Mouse (Mus musculus): Measurements from ENCODE around the gene Snai1. TPM values are rescaled to one million over a fixed set of nuclear protein-coding genes. Genes with fewer than 3 reads are reported as not detected.

The Snai1 gene
- polyA plus RNA-seq, 1 experiment from 2014 or later = 4.4 TPM

DNA sequence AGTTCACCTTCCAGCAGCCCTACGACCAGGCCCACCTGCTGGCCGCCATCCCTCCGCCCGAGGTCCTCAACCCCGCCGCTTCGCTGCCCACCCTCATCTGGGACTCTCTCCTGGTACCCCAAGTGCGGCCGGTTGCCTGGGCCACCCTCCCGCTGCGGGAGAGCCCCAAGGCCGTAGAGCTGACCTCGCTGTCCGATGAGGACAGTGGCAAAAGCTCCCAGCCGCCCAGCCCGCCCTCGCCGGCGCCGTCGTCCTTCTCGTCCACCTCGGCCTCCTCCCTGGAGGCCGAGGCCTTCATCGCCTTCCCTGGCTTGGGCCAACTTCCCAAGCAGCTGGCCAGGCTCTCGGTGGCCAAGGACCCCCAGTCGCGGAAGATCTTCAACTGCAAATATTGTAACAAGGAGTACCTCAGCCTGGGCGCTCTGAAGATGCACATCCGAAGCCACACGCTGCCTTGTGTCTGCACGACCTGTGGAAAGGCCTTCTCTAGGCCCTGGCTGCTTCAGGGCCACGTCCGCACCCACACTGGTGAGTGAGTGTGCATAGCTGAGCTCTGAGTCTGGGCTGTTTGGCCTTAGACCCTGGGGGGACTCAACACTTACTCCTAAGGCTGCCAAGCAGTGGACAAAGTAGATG lies 794 bp downstream of the Snai1 start:
- Histone ChIP-seq H3K36me3 (ENCODE audit: control insufficient read depth, insufficient read depth) (no peaks in the 10 kb centered on the region), H3K27ac (ENCODE audit: low read length) (no peak overlapping the region), H3K27me3 (replicated peaks; ENCODE audit: control insufficient read depth, insufficient read depth, low read length) (peaks cover 36% of the 10 kb centered on the region), H3K4me2 (ENCODE audit: low read length) (peak overlapping the region; percentile 92), H3K9ac (replicated peaks; ENCODE audit: low read depth, low read length) (0 out of 2 replicates have a peak overlapping the region, but pooled peaks have one; percentile 38), H3K4me3 (replicated peaks; ENCODE audit: low read length) (peak overlapping the region; percentile 50), H3K4me1 (replicated peaks; ENCODE audit: control insufficient read depth, insufficient read depth, low read length) (peaks cover 12% of the 10 kb centered on the region), H3K9me3 (ENCODE audit: control insufficient read depth, low read length) (no peaks in the 10 kb centered on the region)
- WGBS = 35% methylated on average over 33 of the region's 34 CpGs
- ATAC-seq = no peak

DNA sequence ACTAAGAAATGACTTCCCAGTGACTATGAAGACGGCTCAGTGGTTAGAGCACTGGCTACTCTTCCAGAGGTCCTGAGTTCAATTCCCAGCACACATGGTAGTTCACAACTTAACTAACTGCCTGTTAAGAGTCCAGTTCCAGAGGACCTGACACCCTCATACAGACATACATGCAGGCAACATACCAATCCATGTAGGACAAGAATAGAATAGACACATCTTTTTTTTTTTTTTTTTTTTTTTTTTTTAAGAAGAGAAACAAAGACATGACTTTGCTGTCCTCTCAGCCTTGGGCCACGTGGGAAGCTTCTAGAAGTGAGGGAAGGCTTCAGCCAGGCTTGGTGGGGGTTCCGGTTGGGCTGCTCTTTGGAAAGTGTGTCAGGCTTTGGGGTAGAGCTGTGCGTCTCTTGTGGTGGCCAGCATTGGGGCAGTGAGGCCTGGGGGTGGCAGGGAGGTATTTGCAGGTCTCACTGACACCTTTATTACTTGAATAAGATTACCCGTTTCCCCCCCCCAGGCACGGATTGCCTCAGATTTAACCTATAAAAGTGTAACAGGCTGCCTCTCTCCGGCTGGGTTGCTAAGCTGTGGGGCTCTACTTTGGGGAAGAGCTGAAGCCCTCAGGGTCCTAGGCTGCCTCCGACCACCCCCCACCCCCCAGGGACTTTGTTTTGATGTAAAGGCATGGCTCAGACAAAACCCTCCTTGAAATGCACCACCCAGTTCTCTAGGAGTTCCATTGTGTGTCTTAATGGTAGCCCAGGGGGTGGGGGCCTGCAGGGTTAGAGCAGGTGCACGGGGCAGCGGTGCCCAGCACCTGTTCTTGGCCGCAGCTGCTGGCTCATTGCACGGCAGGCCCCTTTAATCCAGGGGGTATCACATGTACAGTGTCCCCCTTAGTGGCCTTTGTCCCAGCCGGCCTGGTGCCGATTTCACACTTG lies 1.8 kb downstream of the Snai1 start:
- Histone ChIP-seq H3K4me3 (replicated peaks; ENCODE audit: low read length) (no peak overlapping the region; the same call in 1 of the 2 replicates), H3K36me3 (ENCODE audit: control insufficient read depth, insufficient read depth) (no peaks in the 10 kb centered on the region), H3K4me1 (replicated peaks; ENCODE audit: control insufficient read depth, insufficient read depth, low read length) (peaks cover 12% of the 10 kb centered on the region), H3K9ac (replicated peaks; ENCODE audit: low read depth, low read length) (no peak overlapping the region), H3K9me3 (ENCODE audit: control insufficient read depth, low read length) (no peaks in the 10 kb centered on the region), H3K27ac (ENCODE audit: low read length) (no peak overlapping the region), H3K4me2 (ENCODE audit: low read length) (no peak overlapping the region), H3K27me3 (replicated peaks; ENCODE audit: control insufficient read depth, insufficient read depth, low read length) (peaks cover 36% of the 10 kb centered on the region)
- ATAC-seq = no peak
- WGBS = 19% methylated on average over 14 of the region's 14 CpGs

DNA sequence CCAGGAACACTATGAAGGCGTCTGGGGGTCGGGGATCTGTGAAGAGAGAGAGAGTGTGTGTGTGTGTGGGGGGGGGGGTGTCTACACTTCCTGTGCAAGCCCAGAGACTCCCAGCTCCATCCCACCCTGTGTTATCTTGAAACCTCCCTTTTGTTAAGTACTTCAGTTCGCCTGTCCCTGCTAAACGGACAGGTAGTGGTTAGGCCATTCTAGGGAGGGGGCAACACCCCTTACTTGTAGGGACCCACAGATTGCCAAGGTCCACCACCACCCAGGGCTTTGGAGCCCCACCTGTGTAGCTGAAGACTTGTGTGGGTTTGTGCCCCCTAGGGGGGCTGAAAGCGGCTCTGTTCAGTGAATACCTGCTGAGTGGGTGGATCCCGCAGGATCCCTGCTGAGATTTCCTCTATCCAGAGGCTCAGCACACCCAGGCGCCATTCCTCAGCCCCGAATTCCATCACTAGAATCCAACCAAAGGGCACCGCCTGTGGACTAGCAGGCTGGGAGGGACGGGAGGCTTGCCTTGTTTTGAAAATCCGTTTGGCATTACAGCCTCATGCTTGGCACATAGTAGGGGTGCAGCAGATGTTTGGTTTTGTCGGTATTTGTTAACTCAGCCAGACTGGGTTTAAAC lies 2.6 kb downstream of the Snai1 start:
- H3K9me3 ChIP-seq (ENCODE audit: control insufficient read depth, low read length) = no peaks in the 10 kb centered on the region
- WGBS = 14% methylated on average over 12 of the region's 12 CpGs
- peaks cover 12% of the 10 kb centered on the region for H3K4me1 ChIP-seq (replicated peaks; ENCODE audit: control insufficient read depth, insufficient read depth, low read length)
- ATAC-seq = no peak
- H3K9ac ChIP-seq (replicated peaks; ENCODE audit: low read depth, low read length) = no peak overlapping the region
- peaks cover 36% of the 10 kb centered on the region for H3K27me3 ChIP-seq (replicated peaks; ENCODE audit: control insufficient read depth, insufficient read depth, low read length)
- no peak overlapping the region for H3K27ac ChIP-seq (ENCODE audit: low read length)
- H3K4me3 ChIP-seq (replicated peaks; ENCODE audit: low read length) = no peak overlapping the region
- no peaks in the 10 kb centered on the region for H3K36me3 ChIP-seq (ENCODE audit: control insufficient read depth, insufficient read depth)
- H3K4me2 ChIP-seq (ENCODE audit: low read length) = no peak overlapping the region

DNA sequence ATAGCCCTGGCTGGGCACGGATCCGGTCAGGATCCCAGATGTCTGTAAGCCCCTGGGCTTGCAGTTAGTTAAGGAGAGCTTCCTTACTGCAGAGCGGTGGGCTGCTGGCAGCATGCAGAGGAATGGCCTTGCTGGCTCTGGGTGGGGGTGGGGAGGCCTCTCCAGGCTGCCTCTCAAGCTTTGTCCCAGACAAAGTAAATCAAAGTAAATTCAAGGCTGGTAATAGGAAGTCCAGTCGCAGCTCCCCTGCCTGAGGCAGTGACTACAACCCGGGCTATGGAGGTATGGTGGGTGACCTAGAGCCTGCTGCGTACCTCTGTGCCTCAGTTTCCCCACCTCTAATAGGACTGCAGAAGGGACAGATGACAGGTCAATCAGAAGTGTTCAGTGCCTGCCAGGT lies 3.3 kb downstream of the Snai1 start:
- no peak overlapping the region for H3K27ac ChIP-seq (ENCODE audit: low read length)
- no peak overlapping the region for H3K9ac ChIP-seq (replicated peaks; ENCODE audit: low read depth, low read length)
- no peak overlapping the region for H3K4me2 ChIP-seq (ENCODE audit: low read length)
- H3K9me3 ChIP-seq (ENCODE audit: control insufficient read depth, low read length) = no peaks in the 10 kb centered on the region
- 16% methylated on average over 6 of the region's 6 CpGs for WGBS
- no peak for ATAC-seq
- no peak overlapping the region for H3K4me3 ChIP-seq (replicated peaks; ENCODE audit: low read length)
- no peaks in the 10 kb centered on the region for H3K36me3 ChIP-seq (ENCODE audit: control insufficient read depth, insufficient read depth)
- H3K4me1 ChIP-seq (replicated peaks; ENCODE audit: control insufficient read depth, insufficient read depth, low read length) = peaks cover 12% of the 10 kb centered on the region
- H3K27me3 ChIP-seq (replicated peaks; ENCODE audit: control insufficient read depth, insufficient read depth, low read length) = peaks cover 34% of the 10 kb centered on the region

DNA sequence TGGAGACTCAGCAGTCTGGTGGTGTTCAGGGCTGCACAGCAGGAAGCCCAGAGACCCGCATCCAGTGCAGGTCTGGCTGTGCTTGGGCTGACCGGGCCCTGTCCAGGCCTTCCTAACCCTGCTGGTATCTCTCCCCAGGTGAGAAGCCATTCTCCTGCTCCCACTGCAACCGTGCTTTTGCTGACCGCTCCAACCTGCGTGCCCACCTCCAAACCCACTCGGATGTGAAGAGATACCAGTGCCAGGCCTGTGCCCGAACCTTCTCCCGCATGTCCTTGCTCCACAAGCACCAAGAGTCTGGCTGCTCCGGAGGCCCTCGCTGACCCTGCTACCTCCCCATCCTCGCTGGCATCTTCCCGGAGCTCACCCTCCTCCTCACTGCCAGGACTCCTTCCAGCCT lies 3.8 kb downstream of the Snai1 start:
- H3K9ac ChIP-seq (replicated peaks; ENCODE audit: low read depth, low read length) = no peak overlapping the region

DNA sequence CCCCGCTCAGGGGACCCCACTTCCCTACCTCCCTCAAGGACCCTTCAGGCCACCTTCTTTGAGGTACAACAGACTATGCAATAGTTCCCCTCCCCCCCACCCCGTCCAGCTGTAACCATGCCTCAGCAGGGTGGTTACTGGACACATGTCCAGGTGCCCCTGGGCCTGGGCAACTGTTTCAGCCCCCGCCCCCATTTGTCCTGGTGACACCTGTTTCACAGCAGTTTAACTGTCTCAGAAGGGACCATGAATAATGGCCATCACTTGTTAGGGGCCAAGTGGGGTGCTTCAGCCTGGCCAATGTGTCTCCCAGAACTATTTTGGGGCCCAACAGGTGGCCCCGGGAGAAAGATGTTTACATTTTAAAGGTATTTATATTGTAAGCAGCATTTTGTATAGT lies 4.4 kb downstream of the Snai1 start:
- ATAC-seq = no peak
- H3K4me2 ChIP-seq (ENCODE audit: low read length) = no peak overlapping the region
- no peak overlapping the region for H3K9ac ChIP-seq (replicated peaks; ENCODE audit: low read depth, low read length)
- H3K4me1 ChIP-seq (replicated peaks; ENCODE audit: control insufficient read depth, insufficient read depth, low read length) = peaks cover 9% of the 10 kb centered on the region
- H3K36me3 ChIP-seq (ENCODE audit: control insufficient read depth, insufficient read depth) = no peaks in the 10 kb centered on the region
- 76% methylated on average over 4 of the region's 4 CpGs for WGBS
- H3K27me3 ChIP-seq (replicated peaks; ENCODE audit: control insufficient read depth, insufficient read depth, low read length) = peaks cover 24% of the 10 kb centered on the region
- no peaks in the 10 kb centered on the region for H3K9me3 ChIP-seq (ENCODE audit: control insufficient read depth, low read length)
- H3K4me3 ChIP-seq (replicated peaks; ENCODE audit: low read length) = no peak overlapping the region
- no peak overlapping the region for H3K27ac ChIP-seq (ENCODE audit: low read length)

More for the DNA sequence above, 3.8 kb downstream of the Snai1 start:
- Histone ChIP-seq H3K4me3 (replicated peaks; ENCODE audit: low read length) (no peak overlapping the region), H3K4me2 (ENCODE audit: low read length) (no peak overlapping the region), H3K27me3 (replicated peaks; ENCODE audit: control insufficient read depth, insufficient read depth, low read length) (peaks cover 30% of the 10 kb centered on the region), H3K4me1 (replicated peaks; ENCODE audit: control insufficient read depth, insufficient read depth, low read length) (peaks cover 12% of the 10 kb centered on the region), H3K27ac (ENCODE audit: low read length) (no peak overlapping the region), H3K36me3 (ENCODE audit: control insufficient read depth, insufficient read depth) (no peaks in the 10 kb centered on the region), H3K9me3 (ENCODE audit: control insufficient read depth, low read length) (no peaks in the 10 kb centered on the region)
- 71% methylated on average over 12 of the region's 12 CpGs for WGBS
- ATAC-seq = no peak

DNA sequence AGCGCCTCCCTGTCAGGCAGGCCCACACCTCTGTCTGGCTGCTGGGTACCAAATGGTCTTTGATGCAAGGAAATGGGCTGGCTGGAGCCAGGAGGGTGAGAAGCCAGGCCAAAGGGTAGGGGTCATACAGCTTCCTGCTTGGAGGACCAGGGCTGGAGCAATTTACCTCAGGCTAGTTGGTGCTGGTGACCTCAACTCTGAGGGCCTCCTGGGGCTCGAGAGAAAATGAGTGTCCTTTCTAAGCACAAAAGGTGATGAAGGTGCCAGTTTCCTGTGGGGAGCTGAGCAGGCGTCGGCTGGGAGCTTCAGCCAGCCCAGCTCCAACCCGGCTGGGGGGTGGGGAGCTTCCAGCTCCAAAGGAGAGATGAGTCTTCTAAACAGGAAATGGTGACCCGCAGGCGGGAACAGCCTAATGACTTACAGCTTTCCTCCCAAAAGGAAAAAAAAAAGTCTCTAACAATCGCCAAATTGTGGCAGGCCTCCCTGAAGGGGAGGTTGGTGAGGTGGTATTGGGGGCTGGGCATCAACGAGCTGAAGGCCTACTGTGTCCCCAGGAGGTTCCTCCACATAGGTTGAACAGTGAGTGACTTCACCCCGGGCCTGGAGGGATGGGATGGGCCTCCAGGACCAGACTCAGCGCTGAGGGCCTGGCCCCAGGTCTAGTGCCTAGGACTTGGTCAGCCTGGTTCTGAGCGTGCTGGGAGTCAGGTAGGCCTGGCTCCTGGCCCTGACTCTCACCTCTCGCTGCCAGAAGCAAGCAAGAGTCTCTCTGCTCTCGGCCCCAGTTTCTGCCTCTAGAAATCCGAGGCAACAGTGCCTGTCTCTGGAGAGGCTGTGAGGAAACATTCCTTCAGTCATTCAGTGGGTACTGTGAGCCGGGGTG lies 5.4 kb downstream of the Snai1 start:
- H3K4me1 ChIP-seq (replicated peaks; ENCODE audit: control insufficient read depth, insufficient read depth, low read length) = peaks cover 2% of the 10 kb centered on the region
- H3K9me3 ChIP-seq (ENCODE audit: control insufficient read depth, low read length) = no peaks in the 10 kb centered on the region
- H3K27ac ChIP-seq (ENCODE audit: low read length) = no peak overlapping the region
- no peaks in the 10 kb centered on the region for H3K36me3 ChIP-seq (ENCODE audit: control insufficient read depth, insufficient read depth)
- no peak overlapping the region for H3K4me3 ChIP-seq (replicated peaks; ENCODE audit: low read length)
- WGBS = 34% methylated on average over 16 of the region's 16 CpGs
- ATAC-seq = no peak
- H3K27me3 ChIP-seq (replicated peaks; ENCODE audit: control insufficient read depth, insufficient read depth, low read length) = peaks cover 18% of the 10 kb centered on the region; the same call in 1 of the 2 replicates
- H3K9ac ChIP-seq (replicated peaks; ENCODE audit: low read depth, low read length) = no peak overlapping the region
- H3K4me2 ChIP-seq (ENCODE audit: low read length) = no peak overlapping the region

DNA sequence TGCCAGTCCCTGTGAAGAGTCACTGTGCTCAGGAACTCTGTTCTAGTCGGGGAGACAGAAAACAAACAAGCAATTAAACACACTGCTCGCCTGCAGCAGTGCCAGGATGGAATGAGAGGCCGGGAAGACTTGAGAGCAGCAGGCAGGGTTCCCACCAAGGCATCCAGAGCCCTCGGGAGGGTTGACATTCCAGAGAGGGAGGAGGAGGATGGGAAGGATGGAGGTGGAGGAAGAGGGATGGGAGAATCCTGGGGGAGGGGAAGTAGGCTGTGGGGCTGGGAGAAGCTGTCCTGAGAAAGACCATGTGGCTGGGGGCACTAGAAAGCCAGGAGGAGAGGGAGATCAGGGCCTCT lies 6.0 kb downstream of the Snai1 start:
- Histone ChIP-seq H3K27ac (ENCODE audit: low read length) (no peak overlapping the region), H3K4me1 (replicated peaks; ENCODE audit: control insufficient read depth, insufficient read depth, low read length) (no peaks in the 10 kb centered on the region; the same call in 1 of the 2 replicates), H3K4me2 (ENCODE audit: low read length) (no peak overlapping the region), H3K4me3 (replicated peaks; ENCODE audit: low read length) (no peak overlapping the region), H3K36me3 (ENCODE audit: control insufficient read depth, insufficient read depth) (no peaks in the 10 kb centered on the region), H3K9me3 (ENCODE audit: control insufficient read depth, low read length) (no peaks in the 10 kb centered on the region), H3K9ac (replicated peaks; ENCODE audit: low read depth, low read length) (no peak overlapping the region), H3K27me3 (replicated peaks; ENCODE audit: control insufficient read depth, insufficient read depth, low read length) (peaks cover 12% of the 10 kb centered on the region; the same call in 1 of the 2 replicates)
- 6% methylated on average over 4 of the region's 4 CpGs for WGBS
- ATAC-seq = no peak
